Mouse (Mus musculus) liver, embryonic 14.5 days (tissue): ENCODE data around the gene Lrmda.

Experiments
- CTCF ChIP-seq: IDR thresholded peaks from 2 replicates; pipeline ENCODE4 v1.5.1; 2016; ENCODE audit warnings: antibody characterized with exemption, low read depth, control low read depth
- EP300 ChIP-seq: IDR thresholded peaks from 2 replicates; pipeline ENCODE4 v1.6.1; 2016; ENCODE audit warnings: antibody characterized with exemption, low read depth

DNA sequence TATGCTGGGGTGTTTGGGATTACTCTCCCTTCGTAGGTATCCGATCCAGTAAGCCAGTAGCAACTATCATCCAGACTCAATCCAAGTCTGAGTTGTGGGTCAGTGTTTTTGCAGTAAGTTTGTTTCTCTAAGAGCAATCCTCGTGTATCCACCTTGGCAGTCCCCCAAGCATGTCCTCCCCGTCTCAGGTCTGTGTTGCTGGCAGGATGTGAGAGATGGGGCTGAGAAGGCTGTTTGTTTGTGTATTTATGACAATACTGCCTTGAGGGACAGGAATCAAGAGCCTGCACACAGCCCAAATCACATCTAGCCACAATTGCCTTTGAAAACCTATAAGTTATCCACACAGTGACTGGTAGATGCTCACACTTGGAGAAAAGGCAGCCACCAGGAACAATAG, 567.3 kb downstream of the Lrmda start:
- no peak for TF ChIP-seq CTCF
- no peak for TF ChIP-seq EP300
